Mouse (Mus musculus): ENCODE results near the gene Nrxn3. TPM values are rescaled to one million over a fixed set of nuclear protein-coding genes. Genes with fewer than 3 reads are reported as not detected.

Gene Nrxn3
- polyA plus RNA-seq, 1 experiment from 2014 or later = 102 TPM

- no peak overlapping the region for H3K4me3 ChIP-seq (replicated peaks; ENCODE audit: low read depth, low read length)
- no peaks in the 10 kb centered on the region for H3K36me3 ChIP-seq (ENCODE audit: control insufficient read depth, insufficient read depth, low read length)
- H3K9me3 ChIP-seq (ENCODE audit: control insufficient read depth, low read length) = no peaks in the 10 kb centered on the region
- no peak overlapping the region for H3K27ac ChIP-seq (replicated peaks; ENCODE audit: low read depth, low read length)
- ATAC-seq (ENCODE audit: low FRiP score, low TSS enrichment) (no peak), DNase-seq (no peak)
- H3K4me1 ChIP-seq (ENCODE audit: control insufficient read depth, insufficient read depth, low read length) = no peaks in the 10 kb centered on the region
- no peak overlapping the region for H3K9ac ChIP-seq (replicated peaks; ENCODE audit: low read length)
- WGBS = 85% methylated on average over 3 of the region's 3 CpGs
- H3K4me2 ChIP-seq (ENCODE audit: low read length) = no peak overlapping the region
- H3K27me3 ChIP-seq (ENCODE audit: control insufficient read depth, insufficient read depth, low read length) = no peaks in the 10 kb centered on the region
Observed at GRCm38 (mm10) chr12:89888647-89889046, 1166.0 kb downstream of the Nrxn3 start.

- Histone ChIP-seq H3K36me3 (ENCODE audit: control insufficient read depth, insufficient read depth, low read length) (no peaks in the 10 kb centered on the region), H3K9ac (replicated peaks; ENCODE audit: low read length) (no peak overlapping the region), H3K4me2 (ENCODE audit: low read length) (no peak overlapping the region), H3K27ac (replicated peaks; ENCODE audit: low read depth, low read length) (no peak overlapping the region), H3K4me1 (ENCODE audit: control insufficient read depth, insufficient read depth, low read length) (no peaks in the 10 kb centered on the region), H3K4me3 (replicated peaks; ENCODE audit: low read depth, low read length) (no peak overlapping the region), H3K9me3 (ENCODE audit: control insufficient read depth, low read length) (no peaks in the 10 kb centered on the region), H3K27me3 (ENCODE audit: control insufficient read depth, insufficient read depth, low read length) (no peaks in the 10 kb centered on the region)
- DNase-seq (no peak), ATAC-seq (ENCODE audit: low FRiP score, low TSS enrichment) (no peak)
- 40% methylated on average over 2 of the region's 2 CpGs for WGBS
Observed at GRCm38 (mm10) chr12:89896901-89897300, 1174.2 kb downstream of the Nrxn3 start.

DNA sequence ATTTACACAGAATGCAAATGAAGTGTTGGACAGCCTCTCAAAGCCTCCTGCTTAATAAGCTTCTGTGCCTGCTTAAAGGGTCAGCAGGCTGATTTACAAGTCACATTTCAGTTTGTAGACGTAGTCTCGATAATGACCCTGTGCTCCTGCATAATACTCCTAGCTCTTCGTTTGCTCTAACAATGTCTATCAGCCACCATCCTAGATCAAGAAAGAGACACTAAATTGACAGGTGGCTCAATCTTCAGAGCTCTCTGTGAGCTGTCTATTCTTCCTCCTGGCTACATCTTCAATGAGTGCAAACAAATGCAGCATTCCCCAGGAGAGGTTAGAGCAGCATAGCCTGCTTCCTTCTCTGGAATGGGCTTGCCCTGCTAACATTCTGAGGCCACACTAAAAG, 1186.9 kb downstream of the Nrxn3 start:
- Histone ChIP-seq H3K36me3 (ENCODE audit: control insufficient read depth, insufficient read depth, low read length) (no peaks in the 10 kb centered on the region), H3K4me2 (ENCODE audit: low read length) (no peak overlapping the region), H3K4me3 (replicated peaks; ENCODE audit: low read depth, low read length) (no peak overlapping the region), H3K27me3 (ENCODE audit: control insufficient read depth, insufficient read depth, low read length) (no peaks in the 10 kb centered on the region), H3K9ac (replicated peaks; ENCODE audit: low read length) (no peak overlapping the region), H3K9me3 (ENCODE audit: control insufficient read depth, low read length) (no peaks in the 10 kb centered on the region), H3K27ac (replicated peaks; ENCODE audit: low read depth, low read length) (no peak overlapping the region), H3K4me1 (ENCODE audit: control insufficient read depth, insufficient read depth, low read length) (peaks cover 8% of the 10 kb centered on the region; the same call in 1 of the 2 replicates)
- ATAC-seq (ENCODE audit: low FRiP score, low TSS enrichment) = peak; percentile 60; the same call in 1 of the 2 replicates
- DNase-seq = peak; percentile 39
- whole genome bisulfite sequencing = 21% methylated on average over 3 of the region's 3 CpGs

- H3K36me3 ChIP-seq (ENCODE audit: control insufficient read depth, insufficient read depth, low read length) = no peaks in the 10 kb centered on the region
- DNase-seq (peak; percentile 80), ATAC-seq (ENCODE audit: low FRiP score, low TSS enrichment) (no peak; the same call in 1 of the 2 replicates)
- H3K9me3 ChIP-seq (ENCODE audit: control insufficient read depth, low read length) = no peaks in the 10 kb centered on the region
- H3K9ac ChIP-seq (replicated peaks; ENCODE audit: low read length) = no peak overlapping the region
- no peak overlapping the region for H3K4me2 ChIP-seq (ENCODE audit: low read length)
- H3K27me3 ChIP-seq (ENCODE audit: control insufficient read depth, insufficient read depth, low read length) = no peaks in the 10 kb centered on the region
- peak overlapping the region; percentile 73 for H3K27ac ChIP-seq (replicated peaks; ENCODE audit: low read depth, low read length)
- WGBS = 65% methylated on average over 8 of the region's 8 CpGs
- H3K4me3 ChIP-seq (replicated peaks; ENCODE audit: low read depth, low read length) = no peak overlapping the region
- peaks cover 3% of the 10 kb centered on the region; the same call in 1 of the 2 replicates for H3K4me1 ChIP-seq (ENCODE audit: control insufficient read depth, insufficient read depth, low read length)
Observed at GRCm38 (mm10) chr12:89918138-89918829, 1195.6 kb downstream of the Nrxn3 start.

GRCm38 (mm10) chr12:89932338-89932737, 1209.7 kb downstream of the Nrxn3 start:
- DNase-seq (no peak), ATAC-seq (ENCODE audit: low FRiP score, low TSS enrichment) (no peak)
- Histone ChIP-seq H3K27ac (replicated peaks; ENCODE audit: low read depth, low read length) (no peak overlapping the region), H3K4me1 (ENCODE audit: control insufficient read depth, insufficient read depth, low read length) (no peaks in the 10 kb centered on the region), H3K4me2 (ENCODE audit: low read length) (no peak overlapping the region), H3K4me3 (replicated peaks; ENCODE audit: low read depth, low read length) (no peak overlapping the region), H3K27me3 (ENCODE audit: control insufficient read depth, insufficient read depth, low read length) (no peaks in the 10 kb centered on the region), H3K9me3 (ENCODE audit: control insufficient read depth, low read length) (no peaks in the 10 kb centered on the region), H3K36me3 (ENCODE audit: control insufficient read depth, insufficient read depth, low read length) (no peaks in the 10 kb centered on the region), H3K9ac (replicated peaks; ENCODE audit: low read length) (no peak overlapping the region)
- 89% methylated on average over 1 of the region's 1 CpGs for WGBS

DNA sequence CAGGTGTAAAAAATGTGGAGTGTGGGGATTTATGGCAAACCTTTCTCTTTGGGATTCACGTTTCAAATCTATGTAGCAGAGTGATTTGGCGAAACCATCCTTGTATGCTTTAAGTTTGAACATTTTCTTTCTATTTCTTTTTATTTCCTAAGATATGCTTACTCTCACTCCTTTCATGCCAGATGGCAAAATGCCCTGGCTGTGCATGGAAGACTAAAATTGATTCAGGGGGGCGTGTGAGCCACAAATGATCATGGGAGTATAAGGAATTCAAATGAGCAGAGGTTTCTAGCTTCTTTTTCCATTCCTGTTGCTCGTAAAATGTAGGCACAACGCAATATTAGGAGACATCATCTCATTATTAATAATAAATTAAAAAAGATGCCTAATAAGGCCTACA, 1211.0 kb downstream of the Nrxn3 start:
- 82% methylated on average over 5 of the region's 5 CpGs for WGBS
- no peaks in the 10 kb centered on the region for H3K4me1 ChIP-seq (ENCODE audit: control insufficient read depth, insufficient read depth, low read length)
- no peaks in the 10 kb centered on the region for H3K27me3 ChIP-seq (ENCODE audit: control insufficient read depth, insufficient read depth, low read length)
- peak; percentile 29 for DNase-seq
- H3K4me3 ChIP-seq (replicated peaks; ENCODE audit: low read depth, low read length) = no peak overlapping the region
- no peak overlapping the region for H3K4me2 ChIP-seq (ENCODE audit: low read length)
- H3K27ac ChIP-seq (replicated peaks; ENCODE audit: low read depth, low read length) = no peak overlapping the region
- H3K36me3 ChIP-seq (ENCODE audit: control insufficient read depth, insufficient read depth, low read length) = no peaks in the 10 kb centered on the region
- no peak for ATAC-seq (ENCODE audit: low FRiP score, low TSS enrichment)
- no peaks in the 10 kb centered on the region for H3K9me3 ChIP-seq (ENCODE audit: control insufficient read depth, low read length)
- H3K9ac ChIP-seq (replicated peaks; ENCODE audit: low read length) = no peak overlapping the region

- no peaks in the 10 kb centered on the region for H3K9me3 ChIP-seq (ENCODE audit: control insufficient read depth, low read length)
- H3K9ac ChIP-seq (replicated peaks; ENCODE audit: low read length) = no peak overlapping the region
- ATAC-seq (ENCODE audit: low FRiP score, low TSS enrichment) (no peak), DNase-seq (no peak)
- no peaks in the 10 kb centered on the region for H3K36me3 ChIP-seq (ENCODE audit: control insufficient read depth, insufficient read depth, low read length)
- H3K4me1 ChIP-seq (ENCODE audit: control insufficient read depth, insufficient read depth, low read length) = no peaks in the 10 kb centered on the region
- no peaks in the 10 kb centered on the region for H3K27me3 ChIP-seq (ENCODE audit: control insufficient read depth, insufficient read depth, low read length)
- H3K4me3 ChIP-seq (replicated peaks; ENCODE audit: low read depth, low read length) = no peak overlapping the region
- H3K4me2 ChIP-seq (ENCODE audit: low read length) = no peak overlapping the region
- H3K27ac ChIP-seq (replicated peaks; ENCODE audit: low read depth, low read length) = no peak overlapping the region
- 97% methylated on average over 2 of the region's 2 CpGs for WGBS
Observed at GRCm38 (mm10) chr12:89940746-89941145, 1218.1 kb downstream of the Nrxn3 start.

GRCm38 (mm10) chr12:89945911-89946502, 1223.3 kb downstream of the Nrxn3 start:
- Histone ChIP-seq H3K36me3 (ENCODE audit: control insufficient read depth, insufficient read depth, low read length) (no peaks in the 10 kb centered on the region), H3K9me3 (ENCODE audit: control insufficient read depth, low read length) (no peaks in the 10 kb centered on the region), H3K4me1 (ENCODE audit: control insufficient read depth, insufficient read depth, low read length) (no peaks in the 10 kb centered on the region), H3K27me3 (ENCODE audit: control insufficient read depth, insufficient read depth, low read length) (no peaks in the 10 kb centered on the region), H3K9ac (replicated peaks; ENCODE audit: low read length) (no peak overlapping the region), H3K27ac (replicated peaks; ENCODE audit: low read depth, low read length) (no peak overlapping the region), H3K4me2 (ENCODE audit: low read length) (no peak overlapping the region), H3K4me3 (replicated peaks; ENCODE audit: low read depth, low read length) (no peak overlapping the region)
- ATAC-seq (ENCODE audit: low FRiP score, low TSS enrichment) (no peak), DNase-seq (no peak)
- 65% methylated on average over 2 of the region's 2 CpGs for WGBS

DNA sequence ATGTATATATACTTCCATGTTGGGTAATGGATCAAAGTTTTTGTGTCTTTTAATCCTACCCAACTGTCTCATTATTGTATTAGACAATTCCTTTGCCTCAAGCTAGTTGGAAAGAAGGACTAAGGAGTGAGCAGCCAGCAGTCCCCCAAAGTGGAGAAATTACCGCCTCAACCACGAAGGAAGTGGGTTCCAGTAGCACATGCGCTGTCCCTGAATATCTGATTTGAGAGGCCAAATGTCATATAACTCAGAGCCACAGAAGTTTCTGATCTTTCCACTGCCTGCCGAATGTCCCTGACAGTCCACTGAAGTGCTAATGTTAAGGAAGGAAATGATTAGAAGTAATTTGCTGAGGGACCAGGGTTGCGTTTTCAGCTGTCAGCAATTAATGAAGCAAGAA, 1223.8 kb downstream of the Nrxn3 start:
- 74% methylated on average over 5 of the region's 5 CpGs for WGBS
- Histone ChIP-seq H3K27me3 (ENCODE audit: control insufficient read depth, insufficient read depth, low read length) (no peaks in the 10 kb centered on the region), H3K9ac (replicated peaks; ENCODE audit: low read length) (no peak overlapping the region)

More for the DNA sequence above, 1223.8 kb downstream of the Nrxn3 start:
- Histone ChIP-seq H3K9me3 (ENCODE audit: control insufficient read depth, low read length) (no peaks in the 10 kb centered on the region), H3K4me2 (ENCODE audit: low read length) (no peak overlapping the region), H3K4me1 (ENCODE audit: control insufficient read depth, insufficient read depth, low read length) (no peaks in the 10 kb centered on the region), H3K4me3 (replicated peaks; ENCODE audit: low read depth, low read length) (no peak overlapping the region), H3K27ac (replicated peaks; ENCODE audit: low read depth, low read length) (no peak overlapping the region), H3K36me3 (ENCODE audit: control insufficient read depth, insufficient read depth, low read length) (no peaks in the 10 kb centered on the region)
- ATAC-seq (ENCODE audit: low FRiP score, low TSS enrichment) (no peak), DNase-seq (no peak)

All from midbrain, embryonic 14.5 days (tissue).